Mouse (Mus musculus) myocyte (in vitro differentiated cells): ENCODE measurements around the gene Baiap2. TPM values are rescaled to one million over a fixed set of nuclear protein-coding genes. Genes with fewer than 3 reads are reported as not detected.

Experiments used
- H3K27me3 ChIP-seq: one replicate; pipeline ENCODE4 v1.6.1; 2011; ENCODE audit not compliant: control insufficient read depth, insufficient read depth, insufficient read length
- H3K36me3 ChIP-seq: one replicate; pipeline ENCODE4 v1.6.1; 2011; ENCODE audit not compliant: control insufficient read depth, insufficient read depth
- H3K4me2 ChIP-seq: one replicate; pipeline ENCODE4 v1.6.1; 2011; ENCODE audit warnings: low read depth, control low read depth
- H3K4me3 ChIP-seq: one replicate; pipeline ENCODE4 v1.5.1; 2011; ENCODE audit warnings: mild to moderate bottlenecking, control low read depth, moderate library complexity
- H3K79me2 ChIP-seq: one replicate; pipeline ENCODE4 v1.6.1; 2011; ENCODE audit not compliant: control insufficient read depth, insufficient read depth
- H3ac ChIP-seq: one replicate; pipeline ENCODE4 v1.6.1; 2011; ENCODE audit not compliant: control insufficient read depth, insufficient read length
- CEBPB ChIP-seq: IDR thresholded peaks from 2 replicates; pipeline ENCODE4 v1.6.1; 2011; ENCODE audit warnings: mild to moderate bottlenecking, moderate library complexity; ENCODE audit not compliant: poor library complexity, insufficient read depth, severe bottlenecking
- E2F4 ChIP-seq: IDR thresholded peaks from one replicate; pipeline ENCODE4 v1.6.1; 2011; ENCODE audit warnings: mild to moderate bottlenecking, control low read depth, moderate library complexity; ENCODE audit not compliant: insufficient read depth
- MAX ChIP-seq: IDR thresholded peaks from one replicate; pipeline ENCODE4 v1.6.1; 2011; ENCODE audit warnings: low read depth, mild to moderate bottlenecking, control low read depth
- MYOD1 ChIP-seq, 3 experiments: IDR thresholded peaks; one replicate each; pipeline ENCODE4 v1.6.1; 2011; ENCODE audit warnings: control low read depth in 2 of 3, low read depth in 2 of 3, mild to moderate bottlenecking in 2 of 3, moderate library complexity in 1 of 3; ENCODE audit not compliant: insufficient read length in 2 of 3, control insufficient read depth in 1 of 3
- MYOG ChIP-seq, 3 experiments: IDR thresholded peaks; one replicate each; pipeline ENCODE4 v1.6.1; 2011; ENCODE audit warnings: control low read depth in 2 of 3, low read depth in 2 of 3, mild to moderate bottlenecking in 2 of 3; ENCODE audit not compliant: insufficient read length in 2 of 3, control insufficient read depth in 1 of 3, insufficient read depth in 1 of 3
- POLR2A ChIP-seq: IDR thresholded peaks from one replicate; pipeline ENCODE4 v1.6.1; 2011; ENCODE audit warnings: low read depth, mild to moderate bottlenecking, control low read depth, moderate library complexity; ENCODE audit not compliant: insufficient read length
- POLR2AphosphoS2 ChIP-seq: IDR thresholded peaks from one replicate; pipeline ENCODE4 v1.6.1; 2011; ENCODE audit warnings: low read depth, control low read depth; ENCODE audit not compliant: insufficient read length
- REST ChIP-seq: IDR thresholded peaks from one replicate; pipeline ENCODE4 v1.6.1; 2011; ENCODE audit warnings: mild to moderate bottlenecking, control low read depth, moderate library complexity; ENCODE audit not compliant: insufficient read depth, insufficient read length
- SRF ChIP-seq: IDR thresholded peaks from one replicate; pipeline ENCODE4 v1.6.1; 2011; ENCODE audit warnings: low read depth; ENCODE audit not compliant: control insufficient read depth, insufficient read length
- TCF12 ChIP-seq: IDR thresholded peaks from one replicate; pipeline ENCODE4 v1.6.1; 2011; ENCODE audit warnings: mild to moderate bottlenecking, control low read depth; ENCODE audit not compliant: poor library complexity, insufficient read depth, severe bottlenecking
- TCF3 ChIP-seq: IDR thresholded peaks from one replicate; pipeline ENCODE4 v1.6.1; 2011; ENCODE audit warnings: low read depth, control low read depth; ENCODE audit not compliant: insufficient read length
- USF1 ChIP-seq: IDR thresholded peaks from one replicate; pipeline ENCODE4 v1.6.1; 2011; ENCODE audit warnings: low read depth, mild to moderate bottlenecking, control low read depth, moderate library complexity
- polyA plus RNA-seq: library from polyadenylated mRNA; unstranded; fragments of >200 nt; fragmentation: generic; extraction: Trizol; gene quantifications from one replicate; pipeline ENCODE4 v1.2.1, GENCODE M21; 2012; ENCODE audit warnings: missing spikeins

Gene Baiap2
- polyA plus RNA-seq, 1 experiment: 23.0 TPM

- Histone ChIP-seq H3K36me3 (peaks cover 18% of the 10 kb centered on the region), H3K4me2 (no peak overlapping the region)
These were observed 41.4 kb upstream of the Baiap2 start for GRCm38 (mm10) chr11:119901174-119901573.

GRCm38 (mm10) chr11:119902891-119903290, 39.7 kb upstream of the Baiap2 start:
- no peaks in the 10 kb centered on the region for H3K27me3 ChIP-seq
- H3K4me2 ChIP-seq: no peak overlapping the region
- TF ChIP-seq POLR2A (no peak), POLR2AphosphoS2 (no peak), E2F4 (no peak), USF1 (no peak), SRF (no peak), TCF12 (no peak), REST (no peak), TCF3 (no peak), MYOG (IDR thresholded peaks at IDR 0.05; ENCODE audit: control insufficient read depth in 1 of 3, insufficient read depth in 1 of 3, insufficient read length in 2 of 3, low read depth in 2 of 3) (no peak), MAX (no peak)
- no peaks in the 10 kb centered on the region for H3K79me2 ChIP-seq
- H3K36me3 ChIP-seq: peaks cover 7% of the 10 kb centered on the region
- H3ac ChIP-seq: no peak overlapping the region
- no peak overlapping the region for H3K4me3 ChIP-seq

More at GRCm38 (mm10) chr11:119901174-119901573, 41.4 kb upstream of the Baiap2 start:
- Histone ChIP-seq H3K4me3 (no peak overlapping the region), H3K27me3 (no peaks in the 10 kb centered on the region), H3ac (no peak overlapping the region), H3K79me2 (no peaks in the 10 kb centered on the region)
- TF ChIP-seq POLR2AphosphoS2 (peak; percentile 13), TCF12 (no peak)

- no peak overlapping the region for H3K4me3 ChIP-seq
- H3K4me2 ChIP-seq: no peak overlapping the region
- H3K79me2 ChIP-seq: no peaks in the 10 kb centered on the region
- TF ChIP-seq MYOD1 (IDR thresholded peaks at IDR 0.05; ENCODE audit: control insufficient read depth in 1 of 3, insufficient read length in 2 of 3, low read depth in 2 of 3) (no peak), MAX (no peak), POLR2AphosphoS2 (peak; percentile 70), SRF (no peak)
- H3ac ChIP-seq: no peak overlapping the region
- H3K36me3 ChIP-seq: no peaks in the 10 kb centered on the region
- no peaks in the 10 kb centered on the region for H3K27me3 ChIP-seq
These were observed 37.8 kb upstream of the Baiap2 start for GRCm38 (mm10) chr11:119904621-119905286.

GRCm38 (mm10) chr11:119905794-119906193, 36.8 kb upstream of the Baiap2 start:
- Histone ChIP-seq H3K4me3 (no peak overlapping the region), H3K36me3 (no peaks in the 10 kb centered on the region), H3K79me2 (no peaks in the 10 kb centered on the region), H3ac (no peak overlapping the region), H3K27me3 (no peaks in the 10 kb centered on the region), H3K4me2 (no peak overlapping the region)
- TF ChIP-seq SRF: no peak
- no peak for TF ChIP-seq REST
- no peak for TF ChIP-seq POLR2AphosphoS2
- TF ChIP-seq POLR2A: no peak
- TF ChIP-seq MYOD1 (IDR thresholded peaks at IDR 0.05; ENCODE audit: control insufficient read depth in 1 of 3, insufficient read length in 2 of 3, low read depth in 2 of 3): no peak
- no peak for TF ChIP-seq TCF3
- TF ChIP-seq E2F4: no peak
- no peak for TF ChIP-seq TCF12
- no peak for TF ChIP-seq MAX
- no peak for TF ChIP-seq MYOG (IDR thresholded peaks at IDR 0.05; ENCODE audit: control insufficient read depth in 1 of 3, insufficient read depth in 1 of 3, insufficient read length in 2 of 3, low read depth in 2 of 3)
- no peak for TF ChIP-seq USF1
- TF ChIP-seq CEBPB: no peak

GRCm38 (mm10) chr11:119907006-119907650, 35.4 kb upstream of the Baiap2 start:
- Histone ChIP-seq H3ac (no peak overlapping the region), H3K79me2 (no peaks in the 10 kb centered on the region), H3K4me2 (no peak overlapping the region), H3K4me3 (no peak overlapping the region), H3K36me3 (no peaks in the 10 kb centered on the region), H3K27me3 (no peaks in the 10 kb centered on the region)
- TF ChIP-seq POLR2AphosphoS2: no peak
- TF ChIP-seq TCF12: no peak
- TF ChIP-seq POLR2A: no peak
- no peak for TF ChIP-seq MYOD1 (IDR thresholded peaks at IDR 0.05; ENCODE audit: control insufficient read depth in 1 of 3, insufficient read length in 2 of 3, low read depth in 2 of 3)
- TF ChIP-seq USF1: no peak
- no peak for TF ChIP-seq SRF
- no peak for TF ChIP-seq MYOG (IDR thresholded peaks at IDR 0.05; ENCODE audit: control insufficient read depth in 1 of 3, insufficient read depth in 1 of 3, insufficient read length in 2 of 3, low read depth in 2 of 3)
- TF ChIP-seq MAX: no peak
- no peak for TF ChIP-seq REST
- no peak for TF ChIP-seq E2F4
- no peak for TF ChIP-seq TCF3
- TF ChIP-seq CEBPB: no peak
